Mouse (Mus musculus): ENCODE data around the gene Cdh4.

Cdh4 gene

GRCm38 (mm10) chr2:179681386-179681785 lies 239.2 kb downstream of the Cdh4 start:
- no peak for DNase-seq (ENCODE audit: low spot score)

GRCm38 (mm10) chr2:179687243-179687681 lies 245.0 kb downstream of the Cdh4 start:
- no peak for DNase-seq (ENCODE audit: low spot score)

GRCm38 (mm10) chr2:179688976-179689375 lies 246.7 kb downstream of the Cdh4 start:
- no peak for DNase-seq (ENCODE audit: low spot score)

- DNase-seq (ENCODE audit: low spot score) = no peak
These were observed 247.5 kb downstream of the Cdh4 start for GRCm38 (mm10) chr2:179689761-179690160.

- no peak for DNase-seq (ENCODE audit: low spot score)
These were observed 248.3 kb downstream of the Cdh4 start for GRCm38 (mm10) chr2:179690571-179690970.

GRCm38 (mm10) chr2:179694936-179695335 lies 252.7 kb downstream of the Cdh4 start:
- no peak for DNase-seq (ENCODE audit: low spot score)

GRCm38 (mm10) chr2:179697601-179698000 lies 255.4 kb downstream of the Cdh4 start:
- DNase-seq (ENCODE audit: low spot score) = no peak

- DNase-seq (ENCODE audit: low spot score) = no peak
These were observed 256.2 kb downstream of the Cdh4 start for GRCm38 (mm10) chr2:179698196-179698985.

- DNase-seq (ENCODE audit: low spot score) = no peak
These were observed 262.8 kb downstream of the Cdh4 start for GRCm38 (mm10) chr2:179705043-179705442.

GRCm38 (mm10) chr2:179705461-179705860 lies 263.2 kb downstream of the Cdh4 start:
- no peak for DNase-seq (ENCODE audit: low spot score)

GRCm38 (mm10) chr2:179706616-179707015 lies 264.4 kb downstream of the Cdh4 start:
- no peak for DNase-seq (ENCODE audit: low spot score)

- DNase-seq (ENCODE audit: low spot score) = no peak
These were observed 266.9 kb downstream of the Cdh4 start for GRCm38 (mm10) chr2:179709111-179709510.

- no peak for DNase-seq (ENCODE audit: low spot score)
These were observed 270.5 kb downstream of the Cdh4 start for GRCm38 (mm10) chr2:179712690-179713089.

GRCm38 (mm10) chr2:179713326-179713725 lies 271.1 kb downstream of the Cdh4 start:
- DNase-seq (ENCODE audit: low spot score) = no peak

GRCm38 (mm10) chr2:179714145-179714544 lies 271.9 kb downstream of the Cdh4 start:
- no peak for DNase-seq (ENCODE audit: low spot score)

- DNase-seq (ENCODE audit: low spot score) = no peak
These were observed 273.1 kb downstream of the Cdh4 start for GRCm38 (mm10) chr2:179715375-179715774.

GRCm38 (mm10) chr2:179720366-179720765 lies 278.1 kb downstream of the Cdh4 start:
- no peak for DNase-seq (ENCODE audit: low spot score)

- DNase-seq (ENCODE audit: low spot score) = no peak
These were observed 279.6 kb downstream of the Cdh4 start for GRCm38 (mm10) chr2:179721534-179722516.

- DNase-seq (ENCODE audit: low spot score) = no peak
These were observed 280.6 kb downstream of the Cdh4 start for GRCm38 (mm10) chr2:179722776-179723386.

GRCm38 (mm10) chr2:179723401-179723800 lies 281.2 kb downstream of the Cdh4 start:
- DNase-seq (ENCODE audit: low spot score) = no peak

GRCm38 (mm10) chr2:179729002-179729401 lies 286.8 kb downstream of the Cdh4 start:
- DNase-seq (ENCODE audit: low spot score) = no peak

GRCm38 (mm10) chr2:179729802-179730201 lies 287.6 kb downstream of the Cdh4 start:
- DNase-seq (ENCODE audit: low spot score) = no peak
